Mouse (Mus musculus): ENCODE results near the gene Ndel1.

- TF ChIP-seq USF1 (IDR thresholded peaks at IDR 0.05; ENCODE audit: low read depth, low read length) = no peak
- no peak for TF ChIP-seq CTCF (conservative IDR thresholded peaks at IDR 0.05 in 1 of 2, IDR thresholded peaks at IDR 0.05 in 1 of 2; ENCODE audit: low read depth in 2 of 2, low read length in 2 of 2)
- TF ChIP-seq POLR2A (IDR thresholded peaks at IDR 0.05; ENCODE audit: low read depth, low read length) = no peak
- TF ChIP-seq EP300 (IDR thresholded peaks at IDR 0.05; ENCODE audit: low read length) = no peak
- no peak for TF ChIP-seq SMC3 (IDR thresholded peaks at IDR 0.05; ENCODE audit: low read depth, low read length)
These were observed 24.6 kb upstream of the Ndel1 start for GRCm38 (mm10) chr11:68896247-68896646.
